Mouse (Mus musculus): ENCODE measurements at regions not wholly inside any gene's neighbourhood (a gene's known extent, or its start where the extent isn't known, plus 50 kb on each side); places are given as distances from the start of the nearest gene placed in this dataset.

DNA sequence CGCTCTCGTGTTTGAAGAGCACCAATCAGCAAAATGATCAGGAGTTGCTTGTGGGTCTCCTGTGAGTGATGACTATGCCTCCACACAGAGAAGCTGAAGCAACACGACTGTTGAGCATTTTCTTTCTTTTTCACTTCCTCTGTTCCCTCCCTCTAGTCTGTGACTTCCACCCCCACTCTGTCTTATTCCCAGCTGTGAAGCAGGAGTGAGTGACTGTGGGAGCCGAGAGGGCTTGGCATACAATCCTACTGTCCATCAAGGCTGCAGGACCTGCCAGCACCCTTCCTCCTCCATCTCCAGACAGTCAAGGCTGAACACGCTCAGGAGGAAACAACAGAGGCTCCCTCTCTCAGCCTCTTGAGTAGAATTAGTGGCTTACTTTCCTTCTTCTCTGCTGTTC is 401.3 kb downstream of the Plcl1 start:
- ATAC-seq (replicated peaks; ENCODE audit: low FRiP score): no peak
- DNase-seq (ENCODE audit: low spot score): no peak
- no peak overlapping the region for H3K9ac ChIP-seq (ENCODE audit: low read depth, low read length)

DNA sequence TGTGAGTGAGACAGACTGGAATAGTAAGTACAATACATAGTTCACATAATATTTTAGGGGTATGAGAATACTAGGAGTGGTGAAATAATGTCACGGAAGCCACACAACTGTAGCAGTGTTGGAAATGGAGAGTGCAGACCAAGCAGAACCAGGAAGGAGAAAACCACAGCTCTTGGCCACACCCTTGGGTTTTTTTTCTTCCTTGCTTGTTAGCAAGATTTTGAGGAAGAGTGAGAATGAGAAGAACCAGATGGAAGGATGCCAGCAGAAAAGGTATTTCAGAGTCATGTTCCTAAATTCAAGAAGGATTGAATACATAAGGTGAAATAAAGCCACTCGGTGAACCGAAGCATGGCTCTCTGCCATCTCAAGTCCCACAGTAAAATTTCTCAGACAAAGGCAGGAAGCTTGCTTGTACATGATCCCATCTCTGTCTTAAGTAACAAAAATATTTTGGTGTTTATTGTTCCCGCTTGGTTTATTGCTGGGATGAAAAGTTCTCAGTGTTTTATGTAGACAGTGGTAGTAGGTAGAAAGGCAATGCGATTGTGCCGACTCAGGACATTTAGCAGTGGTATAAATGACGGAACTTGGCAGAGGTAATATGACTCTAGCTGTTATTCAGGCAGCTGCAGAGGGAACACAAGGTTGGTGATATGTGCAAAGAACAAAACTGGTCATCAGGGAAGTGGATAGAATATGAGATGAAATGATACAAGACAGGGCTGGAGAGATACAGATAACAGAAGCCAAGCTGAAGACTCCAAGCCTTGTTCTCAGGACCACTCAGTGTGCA is 403.2 kb downstream of the Plcl1 start:
- no peak overlapping the region for H3K4me3 ChIP-seq (ENCODE audit: low read depth, low read length)
- no peaks in the 10 kb centered on the region for H3K4me1 ChIP-seq (replicated peaks; ENCODE audit: control insufficient read depth, insufficient read depth, low read length)
- ATAC-seq (replicated peaks; ENCODE audit: low FRiP score) (no peak), DNase-seq (ENCODE audit: low spot score) (no peak)
- H3K27me3 ChIP-seq (replicated peaks; ENCODE audit: control insufficient read depth, insufficient read depth, low read length): no peaks in the 10 kb centered on the region
- 74% methylated on average over 7 of the region's 7 CpGs for WGBS
- no peak overlapping the region for H3K27ac ChIP-seq (ENCODE audit: low read depth, low read length)
- H3K36me3 ChIP-seq (ENCODE audit: control insufficient read depth, insufficient read depth, low read length): no peaks in the 10 kb centered on the region
- H3K4me2 ChIP-seq: no peak overlapping the region
- H3K9me3 ChIP-seq (ENCODE audit: control insufficient read depth, low read length): no peaks in the 10 kb centered on the region
- H3K9ac ChIP-seq (ENCODE audit: low read depth, low read length): no peak overlapping the region

More for the DNA sequence above, 401.3 kb downstream of the Plcl1 start:
- Histone ChIP-seq H3K27me3 (replicated peaks; ENCODE audit: control insufficient read depth, insufficient read depth, low read length) (no peaks in the 10 kb centered on the region), H3K36me3 (ENCODE audit: control insufficient read depth, insufficient read depth, low read length) (no peaks in the 10 kb centered on the region), H3K4me1 (replicated peaks; ENCODE audit: control insufficient read depth, insufficient read depth, low read length) (no peaks in the 10 kb centered on the region), H3K9me3 (ENCODE audit: control insufficient read depth, low read length) (no peaks in the 10 kb centered on the region), H3K27ac (ENCODE audit: low read depth, low read length) (no peak overlapping the region), H3K4me2 (no peak overlapping the region), H3K4me3 (ENCODE audit: low read depth, low read length) (no peak overlapping the region)
- WGBS: 56% methylated on average over 5 of the region's 5 CpGs

DNA sequence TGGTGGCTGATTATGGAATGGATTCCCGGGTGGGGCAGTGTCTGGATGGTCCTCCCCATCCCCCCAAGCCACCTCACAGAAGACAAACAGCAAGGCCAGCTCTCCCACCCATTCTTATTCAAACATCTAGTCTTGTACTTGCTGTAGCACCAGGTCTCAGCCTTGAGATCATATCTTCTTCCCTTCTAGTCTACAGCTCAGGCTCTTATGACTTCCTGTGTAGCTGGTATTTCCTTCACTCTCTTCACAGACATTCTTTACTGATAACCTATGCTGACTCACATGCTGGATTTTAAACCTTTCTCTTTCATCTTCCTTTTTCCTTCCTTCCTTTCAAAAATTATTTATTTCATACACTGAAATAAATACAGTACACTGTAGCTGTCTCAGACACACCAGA is 406.8 kb downstream of the Plcl1 start:
- H3K9ac ChIP-seq (ENCODE audit: low read depth, low read length): no peak overlapping the region
- 63% methylated on average over 1 of the region's 1 CpGs for WGBS
- no peak for ATAC-seq (replicated peaks; ENCODE audit: low FRiP score)

DNA sequence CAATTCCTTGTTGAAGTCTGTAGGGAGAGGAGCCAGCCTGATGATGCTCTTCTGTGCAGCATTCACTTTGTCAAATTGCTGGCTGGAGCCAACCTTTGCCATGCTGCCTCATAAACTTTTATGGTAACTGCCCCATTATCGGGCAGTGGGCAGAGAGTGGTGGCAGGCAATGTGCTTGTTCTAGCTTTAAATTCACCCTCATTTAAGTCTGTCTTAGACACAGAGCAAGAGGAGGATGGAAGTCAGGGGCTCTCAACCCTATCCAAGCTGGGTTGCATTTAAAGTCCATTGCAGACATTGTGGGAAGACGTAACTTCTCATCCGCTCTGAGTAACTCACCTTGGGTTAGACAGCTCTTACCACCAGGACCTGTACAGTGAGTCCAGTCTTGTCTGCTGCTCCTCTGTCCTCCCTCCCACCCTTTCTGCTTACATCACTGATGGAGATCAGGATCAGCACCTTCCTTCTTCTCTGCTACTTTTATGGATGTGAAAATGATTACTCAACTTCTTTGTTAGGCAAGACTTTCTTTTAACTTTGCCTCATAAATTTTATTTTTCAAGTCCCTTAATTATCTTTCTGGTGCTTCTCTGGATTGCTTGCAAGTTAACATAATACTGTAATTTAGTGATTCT is 415.3 kb downstream of the Plcl1 start:
- 84% methylated on average over 3 of the region's 3 CpGs for WGBS
- no peaks in the 10 kb centered on the region for H3K36me3 ChIP-seq (ENCODE audit: control insufficient read depth, insufficient read depth, low read length)
- H3K4me2 ChIP-seq: no peak overlapping the region
- no peaks in the 10 kb centered on the region for H3K9me3 ChIP-seq (ENCODE audit: control insufficient read depth, low read length)
- DNase-seq (ENCODE audit: low spot score) (no peak), ATAC-seq (replicated peaks; ENCODE audit: low FRiP score) (no peak)
- H3K9ac ChIP-seq (ENCODE audit: low read depth, low read length): no peak overlapping the region
- H3K27ac ChIP-seq (ENCODE audit: low read depth, low read length): no peak overlapping the region
- H3K4me3 ChIP-seq (ENCODE audit: low read depth, low read length): no peak overlapping the region
- no peaks in the 10 kb centered on the region for H3K27me3 ChIP-seq (replicated peaks; ENCODE audit: control insufficient read depth, insufficient read depth, low read length)
- H3K4me1 ChIP-seq (replicated peaks; ENCODE audit: control insufficient read depth, insufficient read depth, low read length): no peaks in the 10 kb centered on the region

More for the DNA sequence above, 406.8 kb downstream of the Plcl1 start:
- Histone ChIP-seq H3K36me3 (ENCODE audit: control insufficient read depth, insufficient read depth, low read length) (no peaks in the 10 kb centered on the region), H3K9me3 (ENCODE audit: control insufficient read depth, low read length) (no peaks in the 10 kb centered on the region), H3K4me1 (replicated peaks; ENCODE audit: control insufficient read depth, insufficient read depth, low read length) (no peaks in the 10 kb centered on the region), H3K27ac (ENCODE audit: low read depth, low read length) (no peak overlapping the region), H3K4me3 (ENCODE audit: low read depth, low read length) (no peak overlapping the region), H3K27me3 (replicated peaks; ENCODE audit: control insufficient read depth, insufficient read depth, low read length) (no peaks in the 10 kb centered on the region), H3K4me2 (no peak overlapping the region)
- no peak for DNase-seq (ENCODE audit: low spot score)

DNA sequence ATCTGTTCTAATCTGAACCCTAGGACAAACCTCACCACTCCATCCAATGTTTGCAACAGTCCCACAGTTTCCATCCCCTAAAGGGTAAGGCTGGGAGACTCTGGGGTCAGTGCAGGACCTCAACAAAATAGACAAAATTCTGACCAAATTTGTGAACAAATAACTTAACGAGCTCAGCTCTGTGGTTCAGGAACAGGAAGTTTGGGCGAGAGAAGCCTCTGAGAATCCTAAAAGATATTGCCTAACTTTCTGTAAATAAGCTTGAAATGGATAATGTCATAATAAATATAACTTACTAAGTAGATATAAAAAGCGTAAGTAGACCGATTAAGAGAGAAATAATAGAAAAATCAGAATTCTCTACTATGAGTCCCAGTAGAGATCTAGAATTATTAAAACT is 416.9 kb downstream of the Plcl1 start:
- Histone ChIP-seq H3K4me1 (replicated peaks; ENCODE audit: control insufficient read depth, insufficient read depth, low read length) (no peaks in the 10 kb centered on the region), H3K27me3 (replicated peaks; ENCODE audit: control insufficient read depth, insufficient read depth, low read length) (no peaks in the 10 kb centered on the region), H3K27ac (ENCODE audit: low read depth, low read length) (no peak overlapping the region), H3K4me2 (no peak overlapping the region), H3K36me3 (ENCODE audit: control insufficient read depth, insufficient read depth, low read length) (no peaks in the 10 kb centered on the region), H3K4me3 (ENCODE audit: low read depth, low read length) (no peak overlapping the region), H3K9ac (ENCODE audit: low read depth, low read length) (no peak overlapping the region), H3K9me3 (ENCODE audit: control insufficient read depth, low read length) (no peaks in the 10 kb centered on the region)
- WGBS: 66% methylated on average over 4 of the region's 4 CpGs
- no peak for DNase-seq (ENCODE audit: low spot score)
- no peak for ATAC-seq (replicated peaks; ENCODE audit: low FRiP score)

DNA sequence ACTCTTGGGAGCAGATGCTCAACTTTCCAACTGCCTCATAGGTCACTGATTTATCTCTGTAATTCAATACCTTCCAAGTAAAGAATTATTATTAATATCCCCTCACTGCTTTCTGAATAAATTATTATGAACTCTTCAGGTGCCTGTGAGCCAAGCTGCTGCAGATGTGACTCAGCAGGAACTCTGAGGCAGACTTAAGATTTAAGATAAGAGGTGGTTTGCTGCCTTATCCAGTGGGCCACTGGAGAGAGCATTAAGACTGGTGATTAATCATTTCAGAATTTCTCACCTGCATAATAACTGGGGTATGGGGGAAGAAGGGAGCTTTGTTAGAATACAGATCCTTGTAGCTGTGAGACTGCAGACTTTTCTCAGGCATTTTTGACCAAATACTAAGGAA is 421.5 kb downstream of the Plcl1 start:
- Histone ChIP-seq H3K4me2 (no peak overlapping the region), H3K36me3 (ENCODE audit: control insufficient read depth, insufficient read depth, low read length) (no peaks in the 10 kb centered on the region), H3K27me3 (replicated peaks; ENCODE audit: control insufficient read depth, insufficient read depth, low read length) (no peaks in the 10 kb centered on the region), H3K27ac (ENCODE audit: low read depth, low read length) (no peak overlapping the region), H3K9ac (ENCODE audit: low read depth, low read length) (no peak overlapping the region), H3K4me1 (replicated peaks; ENCODE audit: control insufficient read depth, insufficient read depth, low read length) (no peaks in the 10 kb centered on the region), H3K4me3 (ENCODE audit: low read depth, low read length) (no peak overlapping the region), H3K9me3 (ENCODE audit: control insufficient read depth, low read length) (no peaks in the 10 kb centered on the region)
- DNase-seq (ENCODE audit: low spot score): no peak
- ATAC-seq (replicated peaks; ENCODE audit: low FRiP score): no peak

DNA sequence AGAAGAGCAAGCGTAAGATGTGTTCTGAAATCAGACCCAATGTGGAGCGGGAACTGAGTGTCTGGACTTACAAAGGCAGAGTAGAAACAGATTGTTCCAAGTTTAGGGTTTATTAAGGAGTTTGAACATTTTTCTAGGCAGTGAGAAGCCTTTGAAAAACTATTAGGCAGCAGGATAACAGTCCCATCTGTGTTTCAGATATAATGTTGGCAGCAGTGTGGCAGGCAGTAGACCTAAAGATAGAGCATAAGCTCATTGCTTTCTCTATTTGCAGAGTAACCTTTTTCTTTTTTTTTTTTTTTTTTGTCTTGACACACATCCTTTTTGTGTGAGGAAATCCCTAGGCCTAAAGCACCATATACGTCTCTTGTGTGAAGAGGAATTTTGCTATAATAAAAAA is 429.6 kb downstream of the Plcl1 start:
- Histone ChIP-seq H3K36me3 (ENCODE audit: control insufficient read depth, insufficient read depth, low read length) (no peaks in the 10 kb centered on the region), H3K27me3 (replicated peaks; ENCODE audit: control insufficient read depth, insufficient read depth, low read length) (no peaks in the 10 kb centered on the region), H3K4me3 (ENCODE audit: low read depth, low read length) (no peak overlapping the region), H3K9me3 (ENCODE audit: control insufficient read depth, low read length) (no peaks in the 10 kb centered on the region), H3K4me1 (replicated peaks; ENCODE audit: control insufficient read depth, insufficient read depth, low read length) (no peaks in the 10 kb centered on the region), H3K9ac (ENCODE audit: low read depth, low read length) (no peak overlapping the region), H3K27ac (ENCODE audit: low read depth, low read length) (no peak overlapping the region), H3K4me2 (no peak overlapping the region)
- DNase-seq (ENCODE audit: low spot score) (no peak), ATAC-seq (replicated peaks; ENCODE audit: low FRiP score) (no peak)
- 82% methylated on average over 3 of the region's 3 CpGs for WGBS

DNA sequence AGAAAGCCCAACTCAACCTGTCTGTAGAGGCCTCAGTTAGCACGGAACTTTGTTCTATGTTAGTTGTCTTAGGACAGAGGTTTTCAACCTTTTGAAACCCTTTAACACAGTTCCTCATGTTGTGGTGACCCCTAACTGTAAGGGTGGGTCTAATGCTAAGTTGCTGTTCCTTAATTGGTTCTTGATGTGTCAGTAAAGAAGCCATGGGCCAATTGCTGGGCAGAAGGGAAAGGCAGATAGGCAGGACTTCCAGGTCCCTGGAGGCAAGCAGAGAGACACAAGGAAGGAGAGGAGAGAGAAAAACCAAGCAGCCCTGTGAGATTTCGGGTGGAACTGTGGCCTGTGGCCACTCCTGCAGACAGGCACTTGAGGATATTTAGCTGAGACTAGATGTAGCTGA is 431.0 kb downstream of the Plcl1 start:
- Histone ChIP-seq H3K27ac (ENCODE audit: low read depth, low read length) (no peak overlapping the region), H3K9me3 (ENCODE audit: control insufficient read depth, low read length) (no peaks in the 10 kb centered on the region), H3K27me3 (replicated peaks; ENCODE audit: control insufficient read depth, insufficient read depth, low read length) (no peaks in the 10 kb centered on the region), H3K36me3 (ENCODE audit: control insufficient read depth, insufficient read depth, low read length) (no peaks in the 10 kb centered on the region), H3K4me1 (replicated peaks; ENCODE audit: control insufficient read depth, insufficient read depth, low read length) (no peaks in the 10 kb centered on the region), H3K9ac (ENCODE audit: low read depth, low read length) (no peak overlapping the region), H3K4me2 (no peak overlapping the region), H3K4me3 (ENCODE audit: low read depth, low read length) (no peak overlapping the region)
- ATAC-seq (replicated peaks; ENCODE audit: low FRiP score) (no peak), DNase-seq (ENCODE audit: low spot score) (no peak)
- WGBS: 71% methylated on average over 2 of the region's 2 CpGs

DNA sequence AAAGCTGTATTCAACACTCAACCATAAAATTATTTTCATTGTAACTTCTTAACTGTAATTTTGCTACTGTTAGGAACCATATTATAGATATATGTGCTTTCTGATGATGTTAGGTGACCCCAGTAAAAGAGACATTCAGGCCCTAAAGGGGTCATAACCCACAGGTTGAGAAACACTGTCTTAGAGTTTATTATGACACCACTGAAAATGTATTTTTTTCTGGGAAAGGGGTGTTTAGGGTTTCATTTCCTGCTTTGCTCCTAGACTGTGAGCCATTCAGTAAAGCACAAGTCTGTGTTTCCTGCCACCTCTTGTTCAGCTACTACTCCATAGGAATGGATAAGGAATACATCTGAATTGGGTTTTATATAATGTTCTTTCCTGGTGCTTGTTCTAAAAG is 431.6 kb downstream of the Plcl1 start:
- Histone ChIP-seq H3K4me2 (no peak overlapping the region), H3K4me1 (replicated peaks; ENCODE audit: control insufficient read depth, insufficient read depth, low read length) (no peaks in the 10 kb centered on the region), H3K9ac (ENCODE audit: low read depth, low read length) (no peak overlapping the region), H3K27me3 (replicated peaks; ENCODE audit: control insufficient read depth, insufficient read depth, low read length) (no peaks in the 10 kb centered on the region), H3K9me3 (ENCODE audit: control insufficient read depth, low read length) (no peaks in the 10 kb centered on the region), H3K36me3 (ENCODE audit: control insufficient read depth, insufficient read depth, low read length) (no peaks in the 10 kb centered on the region), H3K4me3 (ENCODE audit: low read depth, low read length) (no peak overlapping the region), H3K27ac (ENCODE audit: low read depth, low read length) (no peak overlapping the region)
- ATAC-seq (replicated peaks; ENCODE audit: low FRiP score): no peak
- DNase-seq (ENCODE audit: low spot score): no peak
